Mouse (Mus musculus) olfactory bulb, adult 2 months (tissue): Measurements from ENCODE around the gene Erbb3.
"Not testable (repeated sequence)": the region's sequence is repeated elsewhere in the genome, so short reads cannot be mapped to it uniquely, and the experiment has no call there.

Experiments
- CTCF ChIP-seq: fragments of 200-500 bp; IDR thresholded peaks from 2 replicates; pipeline ENCODE4 v1.5.1; 2012; ENCODE audit warnings: low read depth, mild to moderate bottlenecking, low read length, moderate library complexity; ENCODE audit not compliant: insufficient read depth
- POLR2A ChIP-seq: fragments of 200-500 bp; IDR thresholded peaks from 2 replicates; pipeline ENCODE4 v1.6.1; 2012; ENCODE audit warnings: mild to moderate bottlenecking, low read depth, low read length, moderate library complexity; ENCODE audit not compliant: insufficient read depth

- not testable (repeated sequence) for TF ChIP-seq CTCF, POLR2A
These were observed 26.5 kb upstream of the Erbb3 start for GRCm38 (mm10) chr10:128615798-128616448.
